Mouse (Mus musculus) neural tube, embryonic 11.5 days (tissue): ENCODE results near the gene Ckap5. TPM values are rescaled to one million over a fixed set of nuclear protein-coding genes. Genes with fewer than 3 reads are reported as not detected.

Experiments
- ATAC-seq: fragments of 200-750 bp; cut with Nextera tagmentation; 2 replicates; pipeline ENCODE4 v1.8.0; 2017; ENCODE audit warnings: moderate number of reproducible peaks, mild to moderate bottlenecking, moderate TSS enrichment, moderate library complexity; ENCODE audit not compliant: insufficient read depth, low FRiP score, low TSS enrichment
- DNase-seq: peaks from one replicate; pipeline ENCODE4 v3.0.0-alpha.2; 2015; ENCODE audit warnings: low spot score
- H3K27ac ChIP-seq: fragments of 300-500 bp; sonication (generic); 2 replicates; pipeline ENCODE4 v1.5.1; 2014; ENCODE audit warnings: low read depth, mild to moderate bottlenecking, low read length
- H3K27me3 ChIP-seq: fragments of 300-500 bp; sonication (generic); 2 replicates; pipeline ENCODE4 v1.6.1; 2014; ENCODE audit warnings: mild to moderate bottlenecking, low read length, mixed read lengths; ENCODE audit not compliant: control insufficient read depth, insufficient read depth
- H3K36me3 ChIP-seq: fragments of 300-500 bp; sonication (generic); 2 replicates; pipeline ENCODE4 v1.6.1; 2014; ENCODE audit warnings: mild to moderate bottlenecking, low read length, moderate library complexity, mixed read lengths; ENCODE audit not compliant: control insufficient read depth, insufficient read depth
- H3K4me1 ChIP-seq: fragments of 300-500 bp; sonication (generic); 2 replicates; pipeline ENCODE4 v1.6.1; 2014; ENCODE audit warnings: low read length, mixed read lengths; ENCODE audit not compliant: control insufficient read depth, insufficient read depth
- H3K4me2 ChIP-seq: fragments of 300-500 bp; sonication (generic); 2 replicates; pipeline ENCODE4 v1.6.1; 2014; ENCODE audit warnings: low read depth, mild to moderate bottlenecking, moderate library complexity
- H3K4me3 ChIP-seq: fragments of 300-500 bp; sonication (generic); 2 replicates; pipeline ENCODE4 v1.5.1; 2014; ENCODE audit warnings: low read depth, low read length
- H3K9ac ChIP-seq: fragments of 300-500 bp; sonication (generic); 2 replicates; pipeline ENCODE4 v1.6.1; 2014; ENCODE audit warnings: mild to moderate bottlenecking, low read length
- H3K9me3 ChIP-seq: fragments of 300-500 bp; sonication (generic); 2 replicates; pipeline ENCODE4 v1.6.1; 2016; ENCODE audit warnings: low read length; ENCODE audit not compliant: control insufficient read depth
- WGBS: fragments of 180-500 bp; shearing (Covaris S2); extraction: QIAGEN DNeasy Blood & Tissue Kit; methylation state at CpG from one replicate; pipeline ENCODE4 v1.1.7; 2014; 5-methylcytosine and 5-hydroxymethylcytosine counted together
- polyA plus RNA-seq: library from polyadenylated mRNA; unstranded; fragments of >200 nt; fragmentation: Nextera tagmentation; extraction: Ambion mirVana; gene quantifications from 2 replicates; pipeline ENCODE4 v1.2.1, GENCODE M21; 2014

Gene Ckap5
- polyA plus RNA-seq, 1 experiment from 2014 or later = 131 TPM

DNA sequence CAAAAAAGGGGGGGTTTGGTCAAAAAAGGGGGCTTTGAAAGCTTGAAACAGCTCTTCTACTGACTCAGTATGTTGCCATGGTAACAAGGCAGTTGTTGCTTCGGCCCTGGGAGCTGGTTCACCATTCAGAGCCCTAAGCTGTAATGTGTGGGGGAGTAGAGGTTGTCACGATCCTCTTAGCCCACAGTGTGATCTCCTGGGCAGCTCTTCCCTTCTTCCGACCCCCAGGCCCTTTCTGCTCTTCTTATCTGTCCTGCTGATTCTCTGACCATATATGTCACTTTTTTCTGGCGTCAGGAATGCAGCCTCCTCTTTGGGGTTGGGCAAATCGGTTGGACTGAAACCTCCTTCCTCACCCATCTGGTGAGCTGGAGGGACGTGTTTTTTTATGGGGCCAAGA lies 126.3 kb downstream of the Ckap5 start:
- Histone ChIP-seq H3K36me3 (no peaks in the 10 kb centered on the region; the same call in none of the 2 replicates), H3K9ac (no peak overlapping the region), H3K4me1 (peaks cover 14% of the 10 kb centered on the region), H3K4me3 (no peak overlapping the region), H3K9me3 (no peaks in the 10 kb centered on the region), H3K27ac (no peak overlapping the region), H3K27me3 (no peaks in the 10 kb centered on the region), H3K4me2 (no peak overlapping the region)
- DNase-seq = no peak
- 58% methylated on average over 6 of the region's 6 CpGs for WGBS
- ATAC-seq = no peak

DNA sequence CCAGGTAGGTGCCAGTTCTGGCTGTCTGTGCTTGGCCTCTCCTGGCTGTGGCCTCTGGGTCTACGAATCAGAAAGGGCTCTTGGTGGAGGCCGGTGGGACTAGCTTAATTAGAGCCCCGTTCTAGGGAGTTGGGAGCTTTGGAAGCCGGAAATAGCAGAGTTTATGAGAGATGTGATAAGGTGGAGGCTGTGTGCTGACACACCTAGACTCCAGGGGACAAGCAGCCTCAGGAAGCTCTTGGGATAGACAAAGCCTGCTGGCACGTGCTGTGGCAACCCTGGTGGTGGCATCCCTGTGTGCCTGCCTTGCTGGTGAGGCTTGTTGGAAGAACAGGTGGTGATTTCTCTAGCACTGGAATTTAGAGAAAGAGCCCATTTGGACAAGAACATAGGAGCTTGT lies 128.8 kb downstream of the Ckap5 start:
- no peaks in the 10 kb centered on the region; the same call in none of the 2 replicates for H3K36me3 ChIP-seq
- ATAC-seq = no peak
- WGBS = 93% methylated on average over 5 of the region's 5 CpGs

DNA sequence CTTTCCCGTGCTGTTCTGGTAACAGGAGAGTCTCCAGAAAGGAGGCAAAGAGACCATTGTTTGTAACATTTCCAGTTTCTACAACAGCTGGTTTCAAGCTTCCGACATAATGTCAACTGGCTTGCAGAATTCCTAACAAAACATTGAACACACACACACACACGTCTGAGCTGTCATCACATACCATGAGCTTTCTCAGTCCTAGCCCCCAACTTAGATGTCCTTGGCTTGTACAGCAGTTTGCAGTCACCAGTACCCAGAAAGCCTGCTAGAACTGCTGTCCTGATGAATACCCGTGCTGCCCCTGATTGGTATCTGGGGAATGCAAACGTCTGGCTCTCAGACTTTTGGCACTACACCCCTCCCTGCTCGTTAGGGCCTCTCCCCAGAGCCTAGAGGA lies 129.3 kb downstream of the Ckap5 start:
- DNase-seq = no peak
- Histone ChIP-seq H3K36me3 (no peaks in the 10 kb centered on the region; the same call in none of the 2 replicates), H3K4me3 (no peak overlapping the region), H3K4me2 (no peak overlapping the region), H3K27ac (no peak overlapping the region), H3K9ac (no peak overlapping the region), H3K27me3 (no peaks in the 10 kb centered on the region), H3K4me1 (peaks cover 3% of the 10 kb centered on the region), H3K9me3 (no peaks in the 10 kb centered on the region)
- ATAC-seq = no peak
- WGBS = 88% methylated on average over 6 of the region's 6 CpGs

More for the DNA sequence above, 128.8 kb downstream of the Ckap5 start:
- Histone ChIP-seq H3K27ac (no peak overlapping the region), H3K27me3 (no peaks in the 10 kb centered on the region), H3K9me3 (no peaks in the 10 kb centered on the region), H3K4me1 (peaks cover 6% of the 10 kb centered on the region), H3K4me3 (no peak overlapping the region), H3K9ac (no peak overlapping the region), H3K4me2 (no peak overlapping the region)
- no peak for DNase-seq

DNA sequence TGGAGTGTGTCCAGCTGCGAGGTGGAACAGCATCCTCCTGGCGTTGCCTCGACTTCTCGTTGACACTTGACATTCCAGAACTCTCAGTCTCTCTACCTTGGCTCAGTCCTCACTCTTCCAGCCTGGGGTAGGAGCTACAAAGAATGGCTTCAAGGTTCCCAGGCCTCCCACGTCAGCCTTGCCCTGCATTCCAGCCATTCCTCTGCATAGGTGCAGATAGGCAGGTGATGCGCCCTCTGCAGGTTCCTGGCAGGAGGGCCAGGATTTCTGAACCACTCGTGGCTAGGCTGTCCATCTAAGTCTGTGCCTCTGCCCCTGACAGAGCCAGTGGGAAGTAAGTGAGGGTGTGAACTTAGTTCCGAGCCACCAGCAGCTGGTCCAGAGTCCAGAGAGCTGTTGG lies 130.2 kb downstream of the Ckap5 start:
- WGBS = 76% methylated on average over 8 of the region's 8 CpGs
- no peaks in the 10 kb centered on the region; the same call in none of the 2 replicates for H3K36me3 ChIP-seq
- H3K27ac ChIP-seq = no peak overlapping the region
- ATAC-seq (no peak), DNase-seq (no peak)
- no peaks in the 10 kb centered on the region for H3K9me3 ChIP-seq
- H3K4me2 ChIP-seq = no peak overlapping the region
- no peak overlapping the region for H3K4me3 ChIP-seq
- H3K4me1 ChIP-seq = no peaks in the 10 kb centered on the region
- no peak overlapping the region for H3K9ac ChIP-seq
- H3K27me3 ChIP-seq = no peaks in the 10 kb centered on the region

DNA sequence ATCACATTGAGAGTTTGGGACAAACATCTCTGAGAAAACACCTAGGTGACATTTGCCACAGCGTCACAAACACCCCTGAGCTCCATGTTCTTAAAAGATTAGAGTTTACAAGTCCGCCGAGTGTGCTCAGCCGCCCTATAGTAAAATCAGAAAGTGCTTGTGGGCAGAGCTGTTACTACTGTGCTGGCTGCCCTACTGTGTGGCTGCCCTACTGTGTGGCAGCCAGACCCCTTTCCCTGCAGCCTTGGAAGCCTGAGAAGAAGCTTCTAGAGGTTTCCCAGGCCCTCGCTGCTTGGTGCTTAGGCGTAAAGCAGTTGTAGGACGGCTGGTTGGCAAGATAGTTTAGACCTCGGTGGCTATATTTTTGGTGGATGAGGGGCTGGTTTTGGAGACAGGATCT lies 133.1 kb downstream of the Ckap5 start:
- no peak for DNase-seq
- Histone ChIP-seq H3K9ac (no peak overlapping the region), H3K4me3 (no peak overlapping the region), H3K4me2 (no peak overlapping the region), H3K4me1 (no peaks in the 10 kb centered on the region), H3K9me3 (no peaks in the 10 kb centered on the region), H3K36me3 (no peaks in the 10 kb centered on the region; the same call in none of the 2 replicates), H3K27me3 (no peaks in the 10 kb centered on the region), H3K27ac (no peak overlapping the region)
- no peak for ATAC-seq
- WGBS = 95% methylated on average over 8 of the region's 8 CpGs

DNA sequence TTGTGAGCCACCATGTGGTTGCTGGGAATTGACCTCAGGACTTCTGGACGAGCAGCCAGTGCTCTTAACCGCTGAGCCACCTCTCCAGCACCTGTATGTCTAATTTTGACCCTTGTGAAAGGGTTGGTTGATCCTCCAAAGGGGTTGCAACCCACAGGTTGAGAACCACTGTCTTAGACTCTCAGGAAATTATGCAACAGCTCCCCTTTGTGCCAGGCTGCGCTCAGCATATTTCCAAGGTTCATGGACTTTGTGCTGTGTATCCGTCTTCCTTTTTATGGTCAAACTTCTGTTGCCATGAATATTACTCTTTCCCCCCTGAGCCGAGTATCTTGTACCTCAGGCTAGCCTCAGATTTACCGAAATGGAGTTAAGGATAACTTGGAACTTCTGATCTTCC lies 134.4 kb downstream of the Ckap5 start:
- no peak overlapping the region for H3K9ac ChIP-seq
- H3K4me3 ChIP-seq = no peak overlapping the region
- no peak overlapping the region for H3K4me2 ChIP-seq
- no peaks in the 10 kb centered on the region for H3K9me3 ChIP-seq
- 92% methylated on average over 6 of the region's 6 CpGs for WGBS
- no peaks in the 10 kb centered on the region for H3K4me1 ChIP-seq
- no peaks in the 10 kb centered on the region; the same call in none of the 2 replicates for H3K36me3 ChIP-seq
- no peaks in the 10 kb centered on the region for H3K27me3 ChIP-seq
- ATAC-seq (no peak), DNase-seq (no peak)
- H3K27ac ChIP-seq = no peak overlapping the region

DNA sequence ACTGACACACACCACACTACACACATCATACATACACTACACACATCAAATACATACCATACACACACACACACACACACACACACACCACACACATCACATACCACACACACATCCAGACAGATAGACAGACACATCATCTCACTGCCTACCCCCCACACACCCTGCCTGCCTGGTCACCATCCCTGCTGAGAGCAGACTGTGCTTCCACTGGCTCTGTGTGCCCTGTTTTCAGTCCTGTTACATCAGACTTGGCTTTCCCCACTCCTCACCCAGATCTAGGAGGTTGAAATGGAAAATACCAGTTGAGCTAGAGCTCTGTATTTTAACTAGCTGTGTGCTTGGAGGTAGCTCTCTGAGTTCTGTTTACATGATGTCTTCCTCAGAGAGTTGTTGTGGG lies 138.2 kb downstream of the Ckap5 start:
- no peaks in the 10 kb centered on the region for H3K9me3 ChIP-seq
- no peak overlapping the region for H3K27ac ChIP-seq
- H3K4me3 ChIP-seq = no peak overlapping the region
- H3K4me2 ChIP-seq = no peak overlapping the region
- DNase-seq (no peak), ATAC-seq (no peak)
- peaks cover 2% of the 10 kb centered on the region for H3K36me3 ChIP-seq
- no peak overlapping the region for H3K9ac ChIP-seq
- no peaks in the 10 kb centered on the region for H3K4me1 ChIP-seq
- H3K27me3 ChIP-seq = no peaks in the 10 kb centered on the region

DNA sequence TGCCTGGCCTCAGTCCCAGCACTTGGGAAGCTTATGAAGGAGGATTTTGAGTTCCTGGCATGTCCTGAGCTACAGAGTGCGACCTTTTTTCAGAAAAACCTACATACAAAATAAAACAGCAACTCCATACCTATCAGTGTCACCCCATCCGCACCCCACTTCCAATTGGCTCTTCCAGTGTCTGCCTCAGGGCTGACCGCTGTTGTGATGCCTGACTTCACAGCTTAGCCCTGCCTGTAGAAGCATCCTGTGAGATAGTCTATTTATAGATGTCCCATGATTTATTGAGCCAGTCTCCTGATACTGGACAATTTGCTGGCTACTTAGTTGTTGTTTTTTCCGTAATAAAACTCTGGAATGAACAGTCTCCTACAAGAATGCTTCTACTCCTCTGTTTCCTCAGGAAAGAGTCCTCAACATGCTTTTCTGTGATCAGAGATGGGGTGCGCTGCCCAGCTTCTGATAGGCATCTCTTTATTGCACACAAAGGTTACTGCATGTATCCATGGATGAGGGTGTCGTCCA lies 139.9 kb downstream of the Ckap5 start:
- H3K4me2 ChIP-seq = no peak overlapping the region
- H3K4me1 ChIP-seq = no peaks in the 10 kb centered on the region
- no peak overlapping the region for H3K9ac ChIP-seq
- H3K9me3 ChIP-seq = no peaks in the 10 kb centered on the region
- ATAC-seq (no peak), DNase-seq (no peak)
- no peak overlapping the region for H3K4me3 ChIP-seq
- peaks cover 4% of the 10 kb centered on the region for H3K36me3 ChIP-seq
- 93% methylated on average over 6 of the region's 6 CpGs for WGBS
- H3K27me3 ChIP-seq = no peaks in the 10 kb centered on the region
- H3K27ac ChIP-seq = no peak overlapping the region

DNA sequence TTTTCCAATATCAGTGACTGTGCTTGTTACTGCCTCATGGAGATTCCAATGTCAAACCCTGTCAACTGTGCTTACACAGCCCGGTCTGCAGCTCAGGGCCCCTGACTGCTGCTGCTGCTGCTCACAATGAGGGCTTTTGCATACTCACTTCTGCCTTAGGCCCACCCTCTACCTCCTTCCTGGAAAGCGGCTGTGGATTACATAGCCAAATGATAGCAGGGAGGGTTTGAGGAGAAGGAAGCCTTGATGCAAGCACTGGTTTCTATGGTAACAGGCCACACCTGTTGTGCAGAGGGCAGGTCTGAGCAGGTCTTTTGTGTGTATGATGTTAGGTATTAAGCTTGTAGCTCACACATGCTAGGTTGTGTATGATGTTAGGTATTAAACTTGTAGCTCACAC lies 141.2 kb downstream of the Ckap5 start:
- peaks cover 4% of the 10 kb centered on the region for H3K36me3 ChIP-seq
- ATAC-seq = no peak

More for the DNA sequence above, 141.2 kb downstream of the Ckap5 start:
- Histone ChIP-seq H3K27ac (no peak overlapping the region), H3K4me3 (no peak overlapping the region), H3K27me3 (no peaks in the 10 kb centered on the region), H3K9ac (no peak overlapping the region), H3K9me3 (no peaks in the 10 kb centered on the region), H3K4me1 (no peaks in the 10 kb centered on the region), H3K4me2 (no peak overlapping the region)
- 83% methylated on average over 2 of the region's 2 CpGs for WGBS
- no peak for DNase-seq
